Mouse (Mus musculus) subcutaneous adipose tissue, adult 2 months (tissue): Measurements from ENCODE around the gene AC109138.7. TPM values are rescaled to one million over a fixed set of nuclear protein-coding genes. Genes with fewer than 3 reads are reported as not detected.

ENCODE experiments used
- polyA plus RNA-seq: library from polyadenylated mRNA; depleted of rRNA; stranded (reverse); fragments of >200 nt; gene quantifications from 2 replicates; pipeline ENCODE4 v1.2.3, GENCODE M21; 2012; ENCODE audit warnings: low replicate concordance; rRNA removed

AC109138.7 gene
- polyA plus RNA-seq = not detected in 2 replicates

GRCm38 (mm10) chr19:4214071-4214770 is at the start of gene AC109138.7, which contains the start of gene Clcf1:
Gene AC109138.7 (plus strand): TSS chr19:4214357.
Gene Clcf1 (plus strand): TSS chr19:4214238.

GRCm38 (mm10) chr19:4175368-4175947 is 38.7 kb upstream of the AC109138.7 start, which contains the start of gene Carns1:
Gene Carns1 (minus strand): TSS chr19:4175479.

GRCm38 (mm10) chr19:4190831-4191334 is 23.3 kb upstream of the AC109138.7 start, which contains the start of gene Tbc1d10c:
Gene Tbc1d10c (minus strand): TSS chr19:4191284.

GRCm38 (mm10) chr19:4191528-4192250 is 22.5 kb upstream of the AC109138.7 start, which contains the start of gene Ppp1ca:
Gene Ppp1ca (plus strand): TSS chr19:4192065.

GRCm38 (mm10) chr19:4201291-4201909 is 12.8 kb upstream of the AC109138.7 start, which contains the start of gene Rad9a:
Gene Rad9a (minus strand): TSS chr19:4201662.

GRCm38 (mm10) chr19:4231253-4232185 is 17.4 kb downstream of the AC109138.7 start, which contains the start of gene Pold4:
Gene Pold4 (plus strand): TSS chr19:4231899.

GRCm38 (mm10) chr19:4268566-4269361 is 54.6 kb downstream of the AC109138.7 start, which contains the start of gene Ssh3:
Gene Ssh3 (minus strand): TSS chr19:4269180.

Other genes with a start within 250 kb of the AC109138.7 start
- 23.0 and 56.2 TPM in 2 replicates for gene Aldh3b2, start 242.0 kb upstream of the AC109138.7 start, polyA plus RNA-seq
- gene Acy3, start 227.8 kb upstream of the AC109138.7 start, polyA plus RNA-seq = 37.6 and 75.0 TPM in 2 replicates
- not detected in 2 replicates for gene Tbx10, start 221.6 kb upstream of the AC109138.7 start, polyA plus RNA-seq
- 8.2 and 27.4 TPM in 2 replicates for gene Nudt8, start 213.8 kb upstream of the AC109138.7 start, polyA plus RNA-seq
- gene Gm49405, start 213.7 kb upstream of the AC109138.7 start, polyA plus RNA-seq = 0.85 and 3.3 TPM in 2 replicates
- gene Doc2g, start 211.0 kb upstream of the AC109138.7 start, polyA plus RNA-seq = 3.1 and 10.1 TPM in 2 replicates
- 208 and 265 TPM in 2 replicates for gene Ndufv1, start 201.6 kb upstream of the AC109138.7 start, polyA plus RNA-seq
- 601 and 616 TPM in 2 replicates for gene Gstp1, start 176.4 kb upstream of the AC109138.7 start, polyA plus RNA-seq
- gene Gstp2, start 168.3 kb upstream of the AC109138.7 start, polyA plus RNA-seq = 48.1 and 59.0 TPM in 2 replicates
- 2.2 and 2.5 TPM in 2 replicates for gene Gstp3, start 154.8 kb upstream of the AC109138.7 start, polyA plus RNA-seq
- not detected in 2 replicates for gene Cabp2, start 132.8 kb upstream of the AC109138.7 start, polyA plus RNA-seq
- 139 and 211 TPM in 2 replicates for gene Cdk2ap2, start 117.2 kb upstream of the AC109138.7 start, polyA plus RNA-seq
- 115 and 122 TPM in 2 replicates for gene Pitpnm1, start 114.4 kb upstream of the AC109138.7 start, polyA plus RNA-seq
- gene Aip, start 88.5 kb upstream of the AC109138.7 start, polyA plus RNA-seq = 127 and 158 TPM in 2 replicates
- gene Gpr152, start 74.6 kb upstream of the AC109138.7 start, polyA plus RNA-seq = 0.26 and 0.43 TPM in 2 replicates
- 0.59 and 0.64 TPM in 2 replicates for gene Cabp4, start 70.3 kb upstream of the AC109138.7 start, polyA plus RNA-seq
- 355 and 367 TPM in 2 replicates for gene Coro1b, start 65.7 kb upstream of the AC109138.7 start, polyA plus RNA-seq
- gene Ptprcap, start 60.8 kb upstream of the AC109138.7 start, polyA plus RNA-seq = 5.9 and 12.6 TPM in 2 replicates
- gene Rps6kb2, start 51.0 kb upstream of the AC109138.7 start, polyA plus RNA-seq = 48.6 and 51.8 TPM in 2 replicates
- gene Carns1, start 38.9 kb upstream of the AC109138.7 start, polyA plus RNA-seq = 12.9 and 15.8 TPM in 2 replicates
- gene Tbc1d10c, start 23.1 kb upstream of the AC109138.7 start, polyA plus RNA-seq = 4.8 and 10.3 TPM in 2 replicates
- gene Ppp1ca, start 22.3 kb upstream of the AC109138.7 start, polyA plus RNA-seq = 495 and 521 TPM in 2 replicates
- 37.6 and 43.6 TPM in 2 replicates for gene Rad9a, start 12.7 kb upstream of the AC109138.7 start, polyA plus RNA-seq
- gene Clcf1, start 119 bp upstream of the AC109138.7 start, polyA plus RNA-seq = 8.6 and 37.5 TPM in 2 replicates
- 133 and 268 TPM in 2 replicates for gene Pold4, start 17.5 kb downstream of the AC109138.7 start, polyA plus RNA-seq
- 50.2 and 94.5 TPM in 2 replicates for gene Ssh3, start 54.8 kb downstream of the AC109138.7 start, polyA plus RNA-seq
- gene Ankrd13d, start 68.8 kb downstream of the AC109138.7 start, polyA plus RNA-seq = 3.6 and 11.6 TPM in 2 replicates
- gene Grk2, start 91.9 kb downstream of the AC109138.7 start, polyA plus RNA-seq = 78.6 and 99.4 TPM in 2 replicates
- gene Kdm2a, start 183.9 kb downstream of the AC109138.7 start, polyA plus RNA-seq = 97.1 and 163 TPM in 2 replicates
- gene Rhod, start 225.1 kb downstream of the AC109138.7 start, polyA plus RNA-seq = 22.7 and 23.8 TPM in 2 replicates